Mouse (Mus musculus) midbrain, postnatal 0 days (tissue): ENCODE results near the gene Ccl20. TPM values are rescaled to one million over a fixed set of nuclear protein-coding genes. Genes with fewer than 3 reads are reported as not detected.

Experiments
- ATAC-seq: fragments of 200-750 bp; cut with Nextera tagmentation; 2 replicates; pipeline ENCODE4 v1.8.0; 2017; ENCODE audit warnings: moderate number of reproducible peaks, mild to moderate bottlenecking, moderate TSS enrichment, moderate library complexity; ENCODE audit not compliant: low FRiP score
- DNase-seq: peaks from one replicate; pipeline ENCODE4 v3.0.0-alpha.2; 2015; ENCODE audit warnings: low spot score
- H3K27ac ChIP-seq: fragments of 300-500 bp; sonication (generic); 2 replicates; pipeline ENCODE4 v1.5.1; 2014; ENCODE audit warnings: low read depth, mild to moderate bottlenecking, low read length, mixed read lengths
- H3K27me3 ChIP-seq: fragments of 300-500 bp; sonication (generic); 2 replicates; pipeline ENCODE4 v1.6.1; 2014; ENCODE audit warnings: low read length, control low read depth, mixed read lengths; ENCODE audit not compliant: insufficient read depth
- H3K36me3 ChIP-seq: fragments of 300-500 bp; sonication (generic); 2 replicates; pipeline ENCODE4 v1.6.1; 2014; ENCODE audit warnings: low read length, control low read depth, mixed read lengths; ENCODE audit not compliant: insufficient read depth
- H3K4me1 ChIP-seq: fragments of 300-500 bp; sonication (generic); 2 replicates; pipeline ENCODE4 v1.6.1; 2014; ENCODE audit warnings: mild to moderate bottlenecking, control low read depth, antibody characterized with exemption, low read length, mixed read lengths; ENCODE audit not compliant: insufficient read depth
- H3K4me2 ChIP-seq: fragments of 300-500 bp; sonication (generic); 2 replicates; pipeline ENCODE4 v1.6.1; 2014; ENCODE audit warnings: low read depth, mild to moderate bottlenecking, low read length, mixed read lengths; ENCODE audit not compliant: poor library complexity, severe bottlenecking
- H3K4me3 ChIP-seq: fragments of 300-500 bp; sonication (generic); 2 replicates; pipeline ENCODE4 v1.5.1; 2014; ENCODE audit warnings: low read depth, mild to moderate bottlenecking, low read length, moderate library complexity
- H3K9ac ChIP-seq: fragments of 300-500 bp; sonication (generic); replicated peaks from 2 replicates; pipeline ENCODE4 v1.6.1; 2014; ENCODE audit warnings: mild to moderate bottlenecking, low read length, moderate library complexity, mixed read lengths; ENCODE audit not compliant: poor library complexity, severe bottlenecking
- H3K9me3 ChIP-seq: fragments of 300-500 bp; sonication (generic); 2 replicates; pipeline ENCODE4 v1.6.1; 2016; ENCODE audit warnings: low read length, control low read depth
- CTCF ChIP-seq: IDR thresholded peaks from 2 replicates; pipeline ENCODE4 v1.5.1; 2016; ENCODE audit warnings: antibody characterized with exemption, mild to moderate bottlenecking
- WGBS: fragments of 180-500 bp; shearing (Covaris S2); extraction: QIAGEN DNeasy Blood & Tissue Kit; methylation state at CpG from one replicate; pipeline ENCODE4 v1.1.7; 2014; 5-methylcytosine and 5-hydroxymethylcytosine counted together
- polyA plus RNA-seq: library from polyadenylated mRNA; unstranded; fragments of >200 nt; fragmentation: Nextera tagmentation; extraction: Ambion mirVana; gene quantifications from 2 replicates; pipeline ENCODE4 v1.2.1, GENCODE M21; 2015
- total RNA-seq: library from RNA; depleted of rRNA; stranded (reverse); fragments of >200 nt; gene quantifications from 2 replicates; pipeline ENCODE4 v1.2.3, GENCODE M21; 2014

Gene Ccl20
- total and polyA plus RNA-seq, 2 experiments from 2014 or later: not detected

DNA sequence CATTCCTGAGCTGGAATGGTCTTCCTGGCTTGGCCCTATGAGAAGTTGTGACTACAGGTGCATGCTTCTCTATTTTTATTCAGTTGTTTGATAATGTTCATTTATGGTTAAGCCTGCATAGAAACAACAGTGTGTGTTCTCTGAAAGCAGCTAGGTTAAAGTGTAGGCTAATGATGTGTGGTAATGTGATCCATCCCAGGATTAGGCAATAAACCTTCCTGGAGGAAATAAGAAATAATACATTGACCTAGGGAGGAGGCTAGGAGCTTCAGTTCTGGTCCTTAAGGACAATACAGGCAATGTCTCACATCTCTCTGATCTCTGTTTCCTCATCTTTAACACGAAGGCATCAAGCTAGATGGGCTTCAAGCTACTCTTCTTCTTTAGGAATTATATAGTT, 11.1 kb upstream of the Ccl20 start:
- TF ChIP-seq CTCF: no peak
- H3K36me3 ChIP-seq: no peaks in the 10 kb centered on the region
- no peak overlapping the region for H3K27ac ChIP-seq
- no peak overlapping the region for H3K9ac ChIP-seq
- H3K9me3 ChIP-seq: no peaks in the 10 kb centered on the region
- no peaks in the 10 kb centered on the region for H3K4me1 ChIP-seq
- no peaks in the 10 kb centered on the region for H3K27me3 ChIP-seq
- H3K4me3 ChIP-seq: no peak overlapping the region
- WGBS: 64% methylated on average over 1 of the region's 1 CpGs
- DNase-seq (no peak), ATAC-seq (no peak)
- no peak overlapping the region for H3K4me2 ChIP-seq

DNA sequence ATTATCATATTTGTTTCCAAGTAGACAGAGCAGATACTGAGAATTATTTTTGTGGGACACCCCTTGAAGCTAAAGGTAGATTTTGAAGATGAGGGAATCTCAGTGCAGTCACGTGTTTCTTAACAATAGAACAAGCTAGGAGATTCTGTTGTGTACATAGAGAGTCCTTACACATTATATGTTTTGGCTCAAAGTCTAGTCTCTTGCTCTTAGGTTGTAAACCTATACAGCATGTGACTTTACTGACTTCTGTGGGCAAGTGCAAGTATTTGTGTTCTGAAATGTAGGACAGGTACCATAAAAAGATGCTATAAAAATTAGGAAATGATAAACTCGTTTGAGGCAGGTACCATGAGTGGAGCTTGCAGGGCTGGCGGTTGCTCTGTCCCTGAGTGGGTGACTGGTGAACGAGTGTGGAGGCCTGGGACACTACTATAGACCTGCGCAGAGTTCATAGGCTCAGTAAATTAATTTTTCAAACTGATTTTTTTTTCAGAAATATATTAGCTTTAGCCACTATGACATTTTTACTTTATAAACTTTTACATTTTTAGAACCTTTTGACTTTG, 9.1 kb upstream of the Ccl20 start:
- DNase-seq (no peak), ATAC-seq (no peak)
- WGBS: 80% methylated on average over 5 of the region's 5 CpGs
- no peak overlapping the region for H3K27ac ChIP-seq
- H3K27me3 ChIP-seq: no peaks in the 10 kb centered on the region
- no peak overlapping the region for H3K9ac ChIP-seq
- no peaks in the 10 kb centered on the region for H3K36me3 ChIP-seq
- H3K4me2 ChIP-seq: no peak overlapping the region
- TF ChIP-seq CTCF: no peak
- H3K4me3 ChIP-seq: no peak overlapping the region
- no peaks in the 10 kb centered on the region for H3K4me1 ChIP-seq
- H3K9me3 ChIP-seq: no peaks in the 10 kb centered on the region

DNA sequence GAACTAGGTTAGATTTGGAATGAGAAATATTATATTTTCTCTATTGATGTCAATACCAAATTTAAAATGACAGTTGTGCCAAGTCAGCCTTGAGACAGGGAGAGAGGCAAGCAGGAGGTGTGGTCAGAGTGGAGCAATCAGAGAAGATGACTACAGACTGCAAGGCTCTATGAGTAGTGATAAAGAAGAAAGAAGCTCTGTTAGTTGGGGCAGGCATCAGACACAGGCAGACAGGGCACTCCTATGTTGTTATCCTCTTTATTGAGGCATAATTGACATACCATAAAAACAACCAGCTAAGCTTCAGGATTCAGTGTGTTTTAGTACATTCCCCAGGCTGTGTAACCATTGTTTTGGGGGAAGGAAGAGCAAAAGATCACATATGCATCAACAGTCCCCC, 5.6 kb upstream of the Ccl20 start:
- TF ChIP-seq CTCF: no peak
- H3K36me3 ChIP-seq: no peaks in the 10 kb centered on the region
- ATAC-seq (no peak), DNase-seq (no peak)
- H3K4me2 ChIP-seq: no peak overlapping the region
- no peaks in the 10 kb centered on the region for H3K27me3 ChIP-seq
- no peaks in the 10 kb centered on the region for H3K9me3 ChIP-seq
- no peaks in the 10 kb centered on the region for H3K4me1 ChIP-seq
- H3K4me3 ChIP-seq: no peak overlapping the region
- no peak overlapping the region for H3K9ac ChIP-seq
- no peak overlapping the region for H3K27ac ChIP-seq

DNA sequence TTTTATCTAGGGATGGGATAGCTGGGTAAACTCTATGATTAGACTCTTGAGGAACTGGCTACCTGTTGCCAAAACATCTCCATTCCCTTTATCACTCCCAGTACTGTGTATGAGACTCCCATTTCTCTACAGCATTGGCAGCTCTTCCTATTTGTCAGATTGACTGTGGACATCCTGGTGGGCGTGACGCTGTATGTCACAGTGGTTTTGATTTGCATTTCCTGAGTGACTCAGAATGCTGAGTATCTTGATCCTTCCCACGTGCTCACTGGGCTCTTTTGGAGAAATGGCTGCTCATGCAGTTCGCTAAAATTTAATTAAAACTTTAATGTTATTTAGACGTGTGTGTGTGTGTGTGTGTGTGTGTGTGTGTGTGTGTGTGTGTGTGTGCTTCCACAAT, 4.8 kb upstream of the Ccl20 start:
- 77% methylated on average over 5 of the region's 5 CpGs for WGBS
- Histone ChIP-seq H3K36me3 (no peaks in the 10 kb centered on the region), H3K27ac (no peak overlapping the region), H3K9ac (no peak overlapping the region), H3K9me3 (no peaks in the 10 kb centered on the region), H3K4me1 (no peaks in the 10 kb centered on the region), H3K4me2 (no peak overlapping the region), H3K4me3 (no peak overlapping the region), H3K27me3 (no peaks in the 10 kb centered on the region)
- no peak for TF ChIP-seq CTCF
- no peak for DNase-seq
- ATAC-seq: no peak

DNA sequence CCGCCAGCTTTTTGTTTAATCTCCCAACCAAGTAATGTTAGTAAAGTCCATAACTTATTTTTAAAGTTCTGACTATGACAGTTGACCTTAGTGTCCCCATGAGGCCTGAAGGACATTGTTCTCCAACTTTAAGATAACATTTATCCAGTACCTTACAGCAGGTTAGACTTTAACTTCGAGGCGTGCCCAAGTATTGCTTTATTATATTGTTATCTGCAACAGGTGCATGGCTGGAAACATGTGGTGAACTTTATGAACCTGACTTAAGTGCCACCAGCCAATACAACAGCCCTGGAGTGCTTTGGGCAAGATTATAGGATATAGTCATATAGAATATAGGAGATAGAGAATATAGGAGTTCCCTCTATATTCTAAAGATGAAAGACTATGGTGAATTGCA, 651 bp downstream of the Ccl20 start:
- Histone ChIP-seq H3K9me3 (no peaks in the 10 kb centered on the region), H3K9ac (no peak overlapping the region), H3K36me3 (no peaks in the 10 kb centered on the region), H3K27me3 (no peaks in the 10 kb centered on the region), H3K4me1 (no peaks in the 10 kb centered on the region), H3K4me3 (no peak overlapping the region), H3K4me2 (no peak overlapping the region), H3K27ac (no peak overlapping the region)
- TF ChIP-seq CTCF: no peak
- ATAC-seq: no peak
- no peak for DNase-seq
- WGBS: 94% methylated on average over 3 of the region's 3 CpGs

GRCm38 (mm10) chr1:83117661-83118060, 1.1 kb downstream of the Ccl20 start:
- Histone ChIP-seq H3K4me1 (no peaks in the 10 kb centered on the region), H3K4me3 (no peak overlapping the region), H3K9ac (no peak overlapping the region), H3K4me2 (no peak overlapping the region), H3K9me3 (no peaks in the 10 kb centered on the region), H3K27me3 (no peaks in the 10 kb centered on the region), H3K36me3 (no peaks in the 10 kb centered on the region), H3K27ac (no peak overlapping the region)
- no peak for TF ChIP-seq CTCF
- ATAC-seq (no peak), DNase-seq (no peak)
- 83% methylated on average over 7 of the region's 7 CpGs for WGBS
